Mouse (Mus musculus) C2C12 (cell line): Measurements from ENCODE around the gene Ocel1.

Experiments used
- CEBPB ChIP-seq: IDR thresholded peaks from one replicate; pipeline ENCODE4 v1.6.1; 2011; ENCODE audit warnings: low read depth, mild to moderate bottlenecking, control low read depth, moderate library complexity
- CTCF ChIP-seq: IDR thresholded peaks from one replicate; pipeline ENCODE4 v1.5.1; 2011; ENCODE audit not compliant: control insufficient read depth, insufficient read depth, insufficient read length
- MYOD1 ChIP-seq: IDR thresholded peaks from one replicate; pipeline ENCODE4 v1.6.1; 2011; ENCODE audit warnings: low read depth; ENCODE audit not compliant: control insufficient read depth, insufficient read length
- MYOG ChIP-seq: IDR thresholded peaks from one replicate; pipeline ENCODE4 v1.6.1; 2011; ENCODE audit not compliant: control insufficient read depth, insufficient read length; ENCODE audit errors: extremely low read depth
- USF1 ChIP-seq: IDR thresholded peaks from one replicate; pipeline ENCODE4 v1.6.1; 2011; ENCODE audit warnings: low read depth, mild to moderate bottlenecking, control low read depth, moderate library complexity

- TF ChIP-seq CTCF (no peak), MYOG (no peak), CEBPB (no peak), USF1 (no peak), MYOD1 (no peak)
Measured at GRCm38 (mm10) chr8:71374616-71375206, 3.6 kb downstream of the Ocel1 start.
